Mouse (Mus musculus): Measurements from ENCODE around the gene Ssr3. TPM values are rescaled to one million over a fixed set of nuclear protein-coding genes. Genes with fewer than 3 reads are reported as not detected.

Ssr3 gene
- total RNA-seq, 2 experiments from 2014 or later, result 125 to 145 TPM

GRCm38 (mm10) chr3:65337835-65338464 lies 54.5 kb downstream of the Ssr3 start:
- DNase-seq, result peak in 1 of 2 experiments; percentile 43

More at GRCm38 (mm10) chr3:65337835-65338464, 54.5 kb downstream of the Ssr3 start:
- intact Hi-C loops (cut with DNase I), result no loop called here

Other genes starting within 250 kb of the Ssr3 start
- 10 to 100 TPM in 1 of 2 experiments, 1 to 10 TPM in 1; 9.3 to 13.2 TPM for gene Tiparp, start 135.8 kb upstream of the Ssr3 start, total RNA-seq (2021)